Mouse (Mus musculus) MEL (cell line): ENCODE results near the gene Map1b. TPM values are rescaled to one million over a fixed set of nuclear protein-coding genes. Genes with fewer than 3 reads are reported as not detected.

Experiments used
- DNase-seq: peaks from one replicate; pipeline ENCODE4 v3.0.0; 2011; ENCODE audit warnings: low read depth, low spot score
- H3K27ac ChIP-seq: 2 replicates; pipeline ENCODE4 v1.5.1; 2012; ENCODE audit warnings: low read depth, mild to moderate bottlenecking, control low read depth, low read length, moderate library complexity; ENCODE audit not compliant: control insufficient read depth
- H3K27me3 ChIP-seq, 2 experiments: fragments of 150-350 bp in 1 of 2; sonication (generic) in 1 of 2; 2 replicates each; pipeline ENCODE4 v1.6.1; 2012; ENCODE audit warnings: low read length in 2 of 2, mild to moderate bottlenecking in 2 of 2, improper control_type of control experiment in 1 of 2, moderate library complexity in 1 of 2; ENCODE audit not compliant: insufficient read depth in 2 of 2, control insufficient read depth in 1 of 2
- H3K36me3 ChIP-seq, 2 experiments: 2 replicates each; pipeline ENCODE4 v1.6.1; 2012 to 2014; ENCODE audit warnings: low read length in 2 of 2, improper control_type of control experiment in 1 of 2, inconsistent platforms in 1 of 2, mild to moderate bottlenecking in 1 of 2; ENCODE audit not compliant: insufficient read depth in 2 of 2, control insufficient read depth in 1 of 2
- H3K4me1 ChIP-seq, 2 experiments: fragments of 150-350 bp in 1 of 2; sonication (generic) in 1 of 2; 2 replicates each; pipeline ENCODE4 v1.6.1; 2012; ENCODE audit warnings: low read length in 2 of 2, improper control_type of control experiment in 1 of 2, mild to moderate bottlenecking in 1 of 2; ENCODE audit not compliant: insufficient read depth in 2 of 2, control insufficient read depth in 1 of 2
- H3K4me3 ChIP-seq, 2 experiments: fragments of 150-350 bp in 1 of 2; sonication (generic) in 1 of 2; 2 replicates each; pipeline ENCODE4 v1.5.1; 2012; ENCODE audit warnings: low read depth in 2 of 2, low read length in 2 of 2, mild to moderate bottlenecking in 2 of 2, moderate library complexity in 2 of 2, control low read depth in 1 of 2, improper control_type of control experiment in 1 of 2; ENCODE audit not compliant: control insufficient read depth in 1 of 2, insufficient read depth in 1 of 2
- H3K79me2 ChIP-seq: 2 replicates; pipeline ENCODE4 v1.6.1; 2012; ENCODE audit warnings: mild to moderate bottlenecking, low read length, moderate library complexity; ENCODE audit not compliant: control insufficient read depth, poor library complexity, insufficient read depth
- H3K9ac ChIP-seq: 2 replicates; pipeline ENCODE4 v1.6.1; 2012; ENCODE audit warnings: low read depth, mild to moderate bottlenecking, control low read depth, low read length, moderate library complexity; ENCODE audit not compliant: control insufficient read depth, poor library complexity, severe bottlenecking
- H3K9me3 ChIP-seq: fragments of 150-350 bp; sonication (generic); replicated peaks from 2 replicates; pipeline ENCODE4 v1.6.1; 2012; ENCODE audit warnings: mild to moderate bottlenecking, low read length, improper control_type of control experiment, moderate library complexity; ENCODE audit not compliant: insufficient read depth
- CHD1 ChIP-seq: IDR thresholded peaks from 2 replicates; pipeline ENCODE4 v1.6.1; 2012; ENCODE audit warnings: low read depth, mild to moderate bottlenecking, inconsistent platforms, low read length, improper control_type of control experiment
- CTCF ChIP-seq, 3 experiments: IDR thresholded peaks in 2 of 3; conservative IDR thresholded peaks in 1 of 3; 2 replicates each; pipeline ENCODE4 v1.5.1; 2011 to 2012; ENCODE audit warnings: low read length in 3 of 3, low read depth in 2 of 3, mild to moderate bottlenecking in 2 of 3, improper control_type of control experiment in 1 of 3, inconsistent platforms in 1 of 3, mixed read lengths in 1 of 3, moderate library complexity in 1 of 3; ENCODE audit not compliant: control insufficient read depth in 1 of 3, insufficient read depth in 1 of 3, poor library complexity in 1 of 3, severe bottlenecking in 1 of 3
- E2F4 ChIP-seq: IDR thresholded peaks from 2 replicates; pipeline ENCODE4 v1.6.1; 2011; ENCODE audit warnings: low read depth, low read length, improper control_type of control experiment, borderline replicate concordance
- HCFC1 ChIP-seq: IDR thresholded peaks from 2 replicates; pipeline ENCODE4 v1.6.1; 2012; ENCODE audit warnings: low read depth, mild to moderate bottlenecking, inconsistent platforms, low read length, improper control_type of control experiment, moderate library complexity
- JUND ChIP-seq: IDR thresholded peaks from 2 replicates; pipeline ENCODE4 v1.6.1; 2011; ENCODE audit warnings: low read depth, mild to moderate bottlenecking, improper control_type of control experiment, low read length
- KAT2A ChIP-seq: conservative IDR thresholded peaks from 2 replicates; pipeline ENCODE4 v1.6.1; 2012; ENCODE audit warnings: low read depth, low read length, improper control_type of control experiment, inconsistent platforms
- MAX ChIP-seq: IDR thresholded peaks from 2 replicates; pipeline ENCODE4 v1.6.1; 2011; ENCODE audit warnings: low read length, improper control_type of control experiment
- MEF2A ChIP-seq: IDR thresholded peaks from 2 replicates; pipeline ENCODE4 v1.6.1; 2014; ENCODE audit warnings: low read depth, mild to moderate bottlenecking, inconsistent platforms, low read length, improper control_type of control experiment; ENCODE audit not compliant: poor library complexity, insufficient replicate concordance, severe bottlenecking; ENCODE audit errors: extremely low read depth
- MYB ChIP-seq: IDR thresholded peaks from 2 replicates; pipeline ENCODE4 v1.6.1; 2011; ENCODE audit warnings: mild to moderate bottlenecking, low read depth, low read length, improper control_type of control experiment
- NELFE ChIP-seq: IDR thresholded peaks from 2 replicates; pipeline ENCODE4 v1.6.1; 2011; ENCODE audit warnings: low read depth, low read length, improper control_type of control experiment
- NRF1 ChIP-seq: IDR thresholded peaks from 2 replicates; pipeline ENCODE4 v1.6.1; 2014; ENCODE audit warnings: low read depth, mild to moderate bottlenecking, inconsistent platforms, low read length, improper control_type of control experiment, moderate library complexity; ENCODE audit not compliant: poor library complexity, insufficient read depth, severe bottlenecking
- POLR2A ChIP-seq, 2 experiments: IDR thresholded peaks; 2 replicates each; pipeline ENCODE4 v1.6.1; 2011 to 2012; ENCODE audit warnings: low read length in 2 of 2, mild to moderate bottlenecking in 2 of 2, control low read depth in 1 of 2, improper control_type of control experiment in 1 of 2, low read depth in 1 of 2, moderate library complexity in 1 of 2; ENCODE audit not compliant: control insufficient read depth in 1 of 2, insufficient read depth in 1 of 2, poor library complexity in 1 of 2
- POLR2AphosphoS2 ChIP-seq: IDR thresholded peaks from 2 replicates; pipeline ENCODE4 v1.6.1; 2011; ENCODE audit warnings: low read length, improper control_type of control experiment
- POLR2AphosphoS5 ChIP-seq: IDR thresholded peaks from 2 replicates; pipeline ENCODE4 v1.6.1; 2012; ENCODE audit warnings: low read depth, borderline replicate concordance, mild to moderate bottlenecking, inconsistent platforms, low read length, moderate library complexity, mixed read lengths
- RCOR1 ChIP-seq: IDR thresholded peaks from 2 replicates; pipeline ENCODE4 v1.6.1; 2012; ENCODE audit warnings: low read depth, mild to moderate bottlenecking, inconsistent platforms, low read length, improper control_type of control experiment
- SIN3A ChIP-seq: IDR thresholded peaks from 2 replicates; pipeline ENCODE4 v1.6.1; 2012; ENCODE audit warnings: low read length, improper control_type of control experiment, inconsistent platforms
- TCF12 ChIP-seq: IDR thresholded peaks from 2 replicates; pipeline ENCODE4 v1.6.1; 2014; ENCODE audit warnings: low read depth, mild to moderate bottlenecking, inconsistent platforms, low read length, improper control_type of control experiment, moderate library complexity
- UBTF ChIP-seq: IDR thresholded peaks from 2 replicates; pipeline ENCODE4 v1.6.1; 2012; ENCODE audit warnings: low read depth, mild to moderate bottlenecking, inconsistent platforms, low read length, improper control_type of control experiment, moderate library complexity, borderline replicate concordance; ENCODE audit not compliant: insufficient read depth
- USF1 ChIP-seq: IDR thresholded peaks from 2 replicates; pipeline ENCODE4 v1.6.1; 2014; ENCODE audit warnings: low read depth, mild to moderate bottlenecking, inconsistent platforms, low read length, improper control_type of control experiment, moderate library complexity
- USF2 ChIP-seq, 2 experiments: IDR thresholded peaks; 2 replicates each; pipeline ENCODE4 v1.6.1; 2011 to 2012; ENCODE audit warnings: improper control_type of control experiment in 2 of 2, low read length in 2 of 2, borderline replicate concordance in 1 of 2, inconsistent platforms in 1 of 2, low read depth in 1 of 2, mild to moderate bottlenecking in 1 of 2; ENCODE audit not compliant: insufficient read depth in 1 of 2
- ZMIZ1 ChIP-seq: IDR thresholded peaks from 2 replicates; pipeline ENCODE4 v1.6.1; 2012; ENCODE audit warnings: low read depth, mild to moderate bottlenecking, inconsistent platforms, low read length, improper control_type of control experiment, moderate library complexity
- ZNF384 ChIP-seq: IDR thresholded peaks from 2 replicates; pipeline ENCODE4 v1.6.1; 2012; ENCODE audit warnings: low read depth, mild to moderate bottlenecking, inconsistent platforms, low read length, improper control_type of control experiment
- polyA plus RNA-seq, 2 experiments: library from polyadenylated mRNA; stranded (reverse) in 1 of 2; unstranded in 1 of 2; fragments of >175 nt in 1 of 2; fragments of >200 nt in 1 of 2; gene quantifications; 2 replicates each; pipeline versions ENCODE4 v1.2.1 to v1.2.4; 2012; ENCODE audit warnings: low replicate concordance in 2 of 2, low read depth in 1 of 2; ENCODE audit not compliant: insufficient read length in 2 of 2, insufficient read depth in 1 of 2, missing spikeins in 1 of 2
- total RNA-seq: library from RNA; depleted of rRNA; stranded (reverse); fragments of 300-350 nt; gene quantifications from 2 replicates; pipeline ENCODE4 v1.2.3, GENCODE M21; 2012

Gene Map1b
- total and polyA plus RNA-seq, 3 experiments: not detected

DNA sequence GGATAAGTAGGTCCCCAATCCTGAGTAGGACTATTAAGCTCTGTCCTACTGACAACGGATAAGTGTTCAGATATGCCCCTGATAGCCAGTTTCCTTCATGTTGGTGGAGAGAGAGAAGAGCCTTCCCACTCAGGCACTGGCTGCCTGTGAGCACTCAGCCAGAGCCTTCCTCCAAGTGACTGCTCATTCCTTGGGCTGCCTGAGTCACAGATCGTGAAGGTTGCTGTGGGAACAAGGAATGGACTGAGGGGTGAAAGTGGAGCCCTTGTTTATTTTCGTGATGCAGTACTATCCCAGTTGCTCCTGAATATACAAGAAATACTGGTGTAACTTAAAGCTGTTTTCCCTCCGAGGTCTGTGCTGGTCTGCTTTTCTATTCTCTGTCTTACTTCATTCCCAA is 117.0 kb downstream of the Map1b start:
- H3K9me3 ChIP-seq: no peaks in the 10 kb centered on the region
- H3K9ac ChIP-seq: no peak overlapping the region
- no peaks in the 10 kb centered on the region for H3K79me2 ChIP-seq
- H3K4me1 ChIP-seq: no peaks in the 10 kb centered on the region
- no peak for DNase-seq
- H3K36me3 ChIP-seq: no peaks in the 10 kb centered on the region; a peak in 1 of 4 replicates
- H3K4me3 ChIP-seq: no peak overlapping the region
- TF ChIP-seq HCFC1: no peak
- TF ChIP-seq MEF2A: no peak
- no peak for TF ChIP-seq KAT2A
- no peaks in the 10 kb centered on the region for H3K27me3 ChIP-seq
- no peak overlapping the region for H3K27ac ChIP-seq

DNA sequence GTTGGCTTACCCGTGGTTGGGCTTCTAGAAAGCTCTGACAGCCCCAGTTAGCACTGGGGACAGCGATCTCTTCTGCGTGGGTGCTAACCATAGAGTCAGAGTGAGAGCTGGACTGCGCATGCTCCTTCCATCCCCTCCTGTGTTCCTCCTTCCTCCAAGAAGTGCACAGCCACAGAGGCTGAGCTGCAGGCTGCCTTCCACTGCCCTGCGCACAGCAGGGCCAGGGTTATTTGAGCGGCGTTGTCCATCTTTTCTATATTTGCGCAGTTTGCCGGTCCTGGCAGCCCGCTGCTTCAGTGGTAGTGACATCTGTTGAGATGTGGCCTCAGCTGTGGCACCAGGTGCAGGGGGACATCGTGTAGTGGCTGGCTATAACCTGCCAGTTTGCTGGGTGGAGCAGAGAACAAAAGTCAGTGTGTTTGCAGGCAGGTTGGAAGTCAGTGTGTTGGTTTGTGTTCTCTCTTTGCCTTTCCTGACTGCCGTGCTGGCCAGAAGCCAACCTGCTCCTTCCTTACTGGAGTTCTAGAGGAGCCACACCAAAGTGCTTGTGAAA is 118.1 kb downstream of the Map1b start:
- no peaks in the 10 kb centered on the region for H3K79me2 ChIP-seq
- no peaks in the 10 kb centered on the region for H3K9me3 ChIP-seq
- no peak overlapping the region for H3K9ac ChIP-seq
- no peak overlapping the region for H3K27ac ChIP-seq
- TF ChIP-seq RCOR1 (no peak), USF2 (IDR thresholded peaks at IDR 0.05; ENCODE audit: borderline replicate concordance in 1 of 2, insufficient read depth in 1 of 2, low read depth in 1 of 2, low read length in 2 of 2) (no peak), TCF12 (no peak)
- H3K36me3 ChIP-seq: no peaks in the 10 kb centered on the region; a peak in 1 of 4 replicates
- no peaks in the 10 kb centered on the region for H3K27me3 ChIP-seq
- H3K4me1 ChIP-seq: no peaks in the 10 kb centered on the region
- DNase-seq: no peak
- H3K4me3 ChIP-seq: no peak overlapping the region

DNA sequence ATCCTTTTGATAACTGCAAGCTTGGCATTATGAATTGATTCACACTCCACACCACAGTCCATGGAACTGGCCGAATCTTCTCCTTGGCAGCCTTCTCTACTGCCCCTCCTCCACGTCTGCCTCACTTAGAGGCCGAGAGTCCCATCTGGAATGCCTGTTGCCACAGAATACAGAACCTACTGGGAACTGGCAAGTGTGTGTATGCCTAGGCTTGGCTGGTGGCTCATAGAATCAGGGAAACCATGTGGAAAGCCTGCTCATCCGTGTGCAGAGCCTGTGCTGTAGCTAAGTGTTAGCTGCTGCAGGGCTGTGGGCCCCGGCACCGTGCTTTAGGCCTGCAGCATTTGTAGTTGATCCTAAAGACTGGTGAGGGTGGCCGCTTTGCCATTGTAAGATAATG is 119.1 kb downstream of the Map1b start:
- H3K36me3 ChIP-seq: no peaks in the 10 kb centered on the region; a peak in 1 of 4 replicates
- H3K4me1 ChIP-seq: no peaks in the 10 kb centered on the region
- no peaks in the 10 kb centered on the region for H3K79me2 ChIP-seq
- H3K9me3 ChIP-seq: no peaks in the 10 kb centered on the region
- H3K27ac ChIP-seq: no peak overlapping the region
- H3K9ac ChIP-seq: no peak overlapping the region
- DNase-seq: no peak
- TF ChIP-seq POLR2AphosphoS2: no peak
- TF ChIP-seq SIN3A: no peak
- no peak for TF ChIP-seq RCOR1
- no peak for TF ChIP-seq UBTF
- no peak for TF ChIP-seq POLR2A (IDR thresholded peaks at IDR 0.05; ENCODE audit: control insufficient read depth in 1 of 2, insufficient read depth in 1 of 2, low read depth in 1 of 2, low read length in 2 of 2, poor library complexity in 1 of 2)
- no peak for TF ChIP-seq MYB
- TF ChIP-seq JUND: no peak
- no peak for TF ChIP-seq USF1
- no peak for TF ChIP-seq E2F4
- no peak for TF ChIP-seq KAT2A
- TF ChIP-seq NRF1: no peak
- no peak for TF ChIP-seq ZMIZ1
- TF ChIP-seq NELFE: no peak
- no peak for TF ChIP-seq ZNF384
- no peak for TF ChIP-seq CTCF (IDR thresholded peaks at IDR 0.05 in 2 of 3, conservative IDR thresholded peaks at IDR 0.05 in 1 of 3; ENCODE audit: control insufficient read depth in 1 of 3, insufficient read depth in 1 of 3, low read depth in 2 of 3, low read length in 3 of 3, poor library complexity in 1 of 3, severe bottlenecking in 1 of 3)
- TF ChIP-seq MAX: no peak
- no peak for TF ChIP-seq CHD1
- TF ChIP-seq HCFC1: no peak
- TF ChIP-seq TCF12: no peak
- TF ChIP-seq POLR2AphosphoS5: no peak
- H3K4me3 ChIP-seq: no peak overlapping the region
- no peaks in the 10 kb centered on the region for H3K27me3 ChIP-seq
